Mouse (Mus musculus) CD4-positive helper T cell, adult 2 months (primary cell): Measurements from ENCODE around the gene Glod5.
"Not testable (repeated sequence)": the region's sequence is repeated elsewhere in the genome, so short reads cannot be mapped to it uniquely, and the experiment has no call there.

ENCODE experiments used
- DNase-seq: peaks from one replicate; pipeline ENCODE4 v3.0.0-alpha.2; 2012; ENCODE audit warnings: low read depth, missing footprints, low spot score

Gene Glod5

DNA sequence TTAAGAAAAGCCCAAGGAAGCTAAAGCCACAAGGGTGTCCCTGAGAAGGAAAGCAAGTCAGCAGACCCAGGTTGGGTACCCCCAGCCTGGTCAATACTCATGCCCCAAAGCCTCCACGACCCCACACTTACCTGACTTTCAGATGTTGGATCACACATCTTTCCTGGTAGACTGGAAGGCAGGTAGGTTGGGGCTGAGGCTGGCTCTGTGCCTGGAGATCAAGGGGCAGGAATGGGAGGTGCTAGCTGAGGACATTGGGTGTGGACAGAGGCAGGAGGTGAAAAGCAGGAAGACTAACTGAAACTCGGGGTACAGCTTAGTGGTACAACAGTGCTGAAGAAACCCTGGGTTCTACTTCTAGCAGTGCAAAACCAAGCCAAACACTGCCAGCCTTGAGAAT lies at the start of gene Glod5:
Gene Glod5 (minus strand): TSS at position 207 of the 400 bp plus-strand sequence.
- no peak for DNase-seq

DNA sequence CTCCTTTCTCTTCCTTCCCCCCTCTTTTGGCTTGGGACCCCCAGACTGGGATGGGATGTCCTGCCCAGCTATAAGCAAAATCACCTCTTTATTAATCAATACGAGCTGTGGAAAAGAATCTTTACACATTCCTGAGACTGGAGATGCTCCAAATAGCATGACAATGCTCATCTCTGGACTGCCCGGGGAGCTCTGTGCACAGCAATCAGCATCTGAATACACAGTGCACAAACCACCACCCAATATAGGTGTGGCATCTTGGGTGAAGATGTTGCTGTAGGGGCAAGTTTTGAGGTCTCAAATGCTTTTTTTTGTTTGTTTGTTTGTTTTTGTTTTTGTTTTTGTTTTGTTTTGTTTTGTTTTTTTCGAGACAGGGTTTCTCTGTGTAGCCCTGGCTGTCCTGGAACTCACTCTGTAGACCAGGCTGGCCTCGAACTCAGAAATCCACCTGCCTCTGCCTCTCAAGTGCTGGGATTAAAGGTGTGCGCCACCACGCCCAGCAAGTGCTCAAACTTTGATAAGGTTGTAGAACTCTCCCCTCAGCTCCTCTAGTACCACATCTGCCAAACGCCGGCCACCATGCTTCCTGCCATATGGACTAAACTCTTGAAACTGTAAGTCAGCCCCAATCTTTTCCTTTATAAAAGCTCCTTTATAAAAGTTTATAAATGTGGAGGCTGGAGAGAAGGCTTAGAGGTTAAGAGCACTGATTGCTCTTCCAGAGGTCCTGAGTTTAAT lies 32.9 kb upstream of the Glod5 start:
- not testable (repeated sequence) for DNase-seq

DNA sequence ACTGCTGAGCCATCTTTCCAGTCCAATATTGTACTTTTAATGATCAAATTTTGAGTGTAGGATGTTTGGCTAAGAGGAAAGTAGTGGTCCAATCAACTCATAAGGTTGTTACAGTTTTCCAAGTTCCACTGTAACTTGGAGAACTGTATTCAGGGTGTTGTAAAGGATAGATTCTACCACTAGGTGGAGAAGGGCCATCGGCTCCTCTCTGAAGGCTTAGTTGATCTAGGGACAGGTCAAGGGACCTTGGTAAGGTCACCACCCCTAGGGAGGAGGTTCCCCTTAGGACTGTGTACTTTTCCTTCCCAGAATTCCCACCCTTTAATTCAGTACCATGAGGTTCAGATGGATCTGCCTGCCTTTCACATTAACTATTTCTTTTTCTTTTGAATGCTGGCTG lies 14.7 kb upstream of the Glod5 start:
- peak; percentile 13 for DNase-seq

DNA sequence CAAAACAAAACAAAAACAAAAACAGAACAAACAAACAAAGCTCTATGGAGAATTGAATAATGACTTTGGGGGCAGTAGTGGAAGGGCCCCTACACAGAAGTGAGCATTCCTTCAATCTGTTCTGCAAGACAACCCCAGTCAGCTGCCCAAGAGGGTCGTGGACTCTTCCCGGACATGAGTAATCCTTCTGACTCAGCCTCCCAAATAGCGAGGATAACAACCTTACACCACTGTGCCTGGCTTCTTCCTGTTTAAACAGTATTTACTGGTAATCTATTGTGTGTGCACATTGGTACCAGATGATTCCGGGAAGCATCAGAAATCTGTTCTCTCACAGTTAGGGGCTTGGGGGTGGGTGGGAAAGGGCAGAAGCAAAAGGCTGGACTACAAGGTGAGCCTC lies 8.5 kb upstream of the Glod5 start:
- DNase-seq, result no peak

DNA sequence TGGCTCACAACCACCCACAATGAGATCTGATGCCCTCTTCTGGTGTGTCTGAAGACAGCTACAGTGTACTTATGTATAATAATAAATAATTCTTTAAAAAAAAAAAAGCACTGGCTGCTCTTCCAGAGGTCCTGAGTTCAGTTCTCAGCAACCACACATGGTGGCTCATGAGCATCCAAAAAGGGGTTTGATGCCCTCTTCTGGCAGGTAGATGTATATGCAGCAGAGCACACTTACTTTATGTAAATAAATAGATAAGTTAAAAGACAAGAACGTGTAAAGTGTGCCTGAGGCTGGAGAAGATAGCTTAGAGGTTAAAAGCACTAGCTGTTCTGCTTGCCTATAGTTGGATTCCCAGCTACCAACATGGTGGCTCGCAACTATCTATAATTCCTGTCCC lies 6.5 kb upstream of the Glod5 start:
- no peak for DNase-seq

DNA sequence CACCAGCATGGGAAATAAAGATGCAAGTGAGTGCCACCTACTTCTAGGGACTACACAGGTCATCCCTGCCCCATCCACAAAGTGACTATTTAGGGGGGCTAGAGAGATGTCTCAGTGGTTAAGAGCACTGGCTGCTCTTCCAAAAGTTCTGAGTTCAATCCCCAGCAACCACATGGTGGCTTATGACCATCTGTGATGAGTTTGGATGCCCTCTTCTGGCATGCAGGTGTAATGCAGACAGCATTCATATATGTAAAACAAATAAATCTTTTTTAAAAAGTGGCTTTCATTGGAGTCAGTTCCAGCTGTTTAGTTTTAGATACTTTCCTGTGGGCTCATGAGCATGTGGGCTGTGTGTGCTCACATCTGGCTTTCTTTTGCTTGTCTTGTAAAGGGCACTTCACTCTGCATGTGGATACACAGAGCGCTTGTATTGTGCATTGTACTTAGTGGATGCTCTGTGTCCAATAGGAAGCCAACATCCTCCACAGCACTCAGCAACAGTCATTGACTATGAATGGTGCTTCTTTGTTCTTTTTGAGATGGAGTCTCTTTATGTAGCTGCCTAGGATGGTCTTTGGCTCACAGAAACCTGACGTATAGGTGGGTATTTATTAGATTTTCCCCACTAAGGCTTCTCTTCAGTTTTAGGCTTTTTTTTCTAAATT lies 2.0 kb upstream of the Glod5 start:
- no peak for DNase-seq

DNA sequence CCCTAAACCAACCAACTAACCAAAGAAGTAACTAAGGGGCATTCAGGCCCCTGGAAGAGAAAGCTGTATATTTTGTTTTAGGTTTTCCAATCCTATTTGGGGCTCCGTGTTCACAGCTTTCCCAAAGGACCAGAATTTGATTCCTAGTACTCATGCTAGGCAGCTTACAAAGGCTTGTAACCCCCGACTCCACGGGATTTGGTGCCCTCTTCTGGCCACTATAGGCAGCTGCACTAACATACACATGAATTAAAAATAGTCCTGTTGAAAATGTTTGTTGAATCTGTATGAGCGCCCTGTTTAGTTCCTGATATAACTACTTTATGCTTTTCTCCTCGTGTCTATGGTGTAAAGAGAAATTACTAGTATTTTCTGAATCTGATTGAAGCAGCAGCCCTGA lies 1.1 kb downstream of the Glod5 start:
- DNase-seq, result peak; percentile 53

DNA sequence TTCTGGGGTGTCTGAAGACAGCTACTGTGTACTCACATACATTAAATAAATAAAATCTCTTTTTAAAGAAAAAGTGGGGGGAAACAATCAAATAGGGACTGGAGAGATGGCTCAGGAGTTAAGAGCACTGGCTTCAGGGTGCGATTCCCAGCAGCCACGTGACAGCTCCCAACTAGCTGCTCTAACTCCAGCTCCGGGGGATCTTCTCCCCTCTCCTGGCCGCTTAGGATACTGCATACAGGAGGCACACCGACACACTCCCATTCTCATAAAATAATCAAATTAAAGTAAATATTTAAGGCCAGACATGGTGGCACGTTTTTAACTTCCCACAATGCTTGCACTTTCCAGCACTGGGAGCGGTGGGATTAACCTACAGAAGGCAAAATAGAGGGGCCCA lies 2.6 kb downstream of the Glod5 start:
- DNase-seq, result not testable (repeated sequence)

DNA sequence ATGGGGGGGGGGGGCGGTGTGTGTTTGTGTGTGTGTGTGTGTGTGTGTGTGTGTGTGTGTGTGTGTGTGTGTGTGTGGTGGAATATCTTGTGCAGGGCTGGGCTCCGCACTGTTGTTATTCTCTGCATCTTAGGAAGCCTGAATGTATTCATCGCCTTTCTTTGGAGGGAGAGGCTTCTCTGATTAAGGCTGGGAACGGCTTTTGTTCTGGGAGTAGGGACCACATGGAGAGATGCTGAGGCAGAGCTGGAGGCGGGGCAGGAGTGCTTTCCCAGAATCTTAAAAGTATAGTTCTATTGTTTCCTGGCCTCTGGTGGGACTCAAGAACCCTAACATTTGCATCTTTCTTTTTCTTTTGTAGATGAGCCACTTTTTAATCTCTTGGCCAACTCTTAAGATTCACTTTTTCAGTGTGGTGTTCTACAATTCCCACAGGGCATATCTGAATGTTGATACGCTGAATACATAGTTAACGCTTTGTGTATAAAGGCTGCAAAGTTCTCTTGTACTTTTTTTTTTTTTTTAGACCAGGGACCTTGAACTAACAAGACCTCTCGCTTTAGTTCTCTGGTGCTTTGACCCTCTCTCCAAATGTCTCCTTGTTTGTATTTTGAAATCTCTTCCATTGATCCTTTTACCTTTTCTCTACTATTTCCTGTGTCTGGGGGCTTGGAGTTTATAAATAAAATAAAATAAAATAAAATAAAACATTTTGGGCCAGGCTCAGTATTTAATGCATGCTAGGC lies 4.5 kb downstream of the Glod5 start:
- DNase-seq, result no peak

DNA sequence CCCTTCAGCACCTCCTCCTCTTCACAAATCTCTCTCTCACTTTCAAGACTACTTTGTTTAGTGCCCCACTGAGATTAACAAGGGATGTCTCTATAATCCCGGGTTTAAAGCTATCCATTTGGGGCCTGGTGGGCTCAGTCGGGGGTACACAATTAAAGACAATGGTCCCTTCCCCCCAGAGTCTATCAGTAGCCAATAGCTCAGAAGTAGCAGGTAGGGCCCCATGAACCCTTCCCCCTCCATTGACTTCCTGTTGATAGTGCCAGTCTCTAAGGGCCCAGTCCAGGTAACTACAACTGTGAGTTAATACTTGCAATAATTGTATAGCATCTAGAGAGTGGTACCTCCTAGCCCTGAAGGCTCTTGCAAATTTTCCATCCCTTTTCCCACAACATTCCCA lies 5.1 kb downstream of the Glod5 start:
- DNase-seq, result no peak

DNA sequence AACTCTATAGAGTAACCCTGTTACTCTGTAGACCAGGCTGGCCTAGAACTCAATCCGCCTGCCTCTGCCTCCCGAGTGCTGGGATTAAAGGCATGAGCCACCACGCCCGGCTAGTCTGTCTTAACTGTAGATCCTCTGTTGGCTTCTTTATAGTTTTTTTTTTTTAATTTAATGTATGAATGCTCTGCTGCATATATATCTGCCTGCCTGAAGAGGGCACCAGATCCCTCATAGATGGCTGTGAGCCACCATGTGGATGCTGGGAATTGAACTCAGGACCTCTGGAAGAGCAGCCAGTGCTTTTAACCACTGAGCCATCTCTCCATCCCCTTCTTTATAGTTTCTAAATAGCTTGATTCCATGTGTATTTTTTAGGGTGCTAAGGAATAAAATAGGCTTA lies 8.9 kb downstream of the Glod5 start:
- not testable (repeated sequence) for DNase-seq

DNA sequence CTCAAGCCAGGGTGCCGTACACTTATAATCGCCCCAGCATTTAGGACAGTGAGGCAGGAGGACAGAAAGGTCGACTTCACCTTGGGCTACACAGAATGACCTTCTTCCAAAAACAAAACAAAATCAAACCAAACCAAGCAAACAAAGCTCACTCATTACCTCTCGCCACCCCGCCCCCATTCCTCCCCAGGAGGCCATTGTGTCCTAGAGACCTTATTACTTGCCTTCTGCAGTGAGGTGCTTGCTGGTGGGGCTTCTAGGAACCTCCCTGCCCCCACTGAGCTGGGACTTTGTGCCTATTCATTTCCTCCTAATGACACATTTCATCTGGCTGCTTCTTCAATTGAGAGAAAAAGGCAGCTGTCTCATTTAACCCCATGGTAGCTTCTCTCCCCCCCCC lies 9.7 kb downstream of the Glod5 start:
- no peak for DNase-seq

DNA sequence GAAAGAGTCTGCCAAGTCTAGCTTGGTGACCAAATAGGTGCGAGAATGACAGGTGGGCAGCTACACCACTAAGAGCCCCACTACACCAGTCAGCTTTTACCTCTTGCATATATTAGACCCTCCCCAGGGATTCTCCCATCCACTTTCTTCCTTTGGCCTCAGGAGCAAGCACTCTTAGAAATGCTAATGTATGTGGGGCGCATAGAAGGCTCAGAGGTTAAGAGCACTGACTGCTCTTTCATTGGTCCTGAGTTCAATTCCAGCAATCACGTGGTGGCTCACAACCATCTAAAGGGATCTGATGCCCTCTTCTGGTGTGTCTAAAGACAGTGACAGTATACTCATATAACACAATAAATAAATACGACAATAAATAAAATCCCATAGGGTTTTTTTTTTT lies 15.3 kb downstream of the Glod5 start:
- no peak for DNase-seq

DNA sequence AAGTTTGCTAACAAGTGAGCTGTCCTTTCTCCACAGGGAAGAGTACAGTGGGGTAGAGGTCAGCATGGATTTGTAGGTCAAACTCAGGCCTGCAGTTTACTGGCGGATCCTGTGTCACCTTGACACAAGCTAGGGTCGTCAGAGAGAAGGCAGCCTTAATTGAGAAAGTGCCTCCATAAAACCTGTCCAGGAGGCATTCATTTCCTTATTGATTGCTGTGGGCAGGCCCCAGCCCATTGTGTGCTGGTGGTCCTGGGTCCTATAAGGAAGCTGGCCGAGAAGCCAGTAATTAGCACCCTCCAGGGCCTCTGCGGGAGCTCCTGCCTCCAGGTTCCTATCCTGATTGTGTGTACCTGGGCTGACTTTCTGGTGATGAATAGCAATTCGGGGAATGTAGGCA lies 16.3 kb downstream of the Glod5 start:
- no peak for DNase-seq

DNA sequence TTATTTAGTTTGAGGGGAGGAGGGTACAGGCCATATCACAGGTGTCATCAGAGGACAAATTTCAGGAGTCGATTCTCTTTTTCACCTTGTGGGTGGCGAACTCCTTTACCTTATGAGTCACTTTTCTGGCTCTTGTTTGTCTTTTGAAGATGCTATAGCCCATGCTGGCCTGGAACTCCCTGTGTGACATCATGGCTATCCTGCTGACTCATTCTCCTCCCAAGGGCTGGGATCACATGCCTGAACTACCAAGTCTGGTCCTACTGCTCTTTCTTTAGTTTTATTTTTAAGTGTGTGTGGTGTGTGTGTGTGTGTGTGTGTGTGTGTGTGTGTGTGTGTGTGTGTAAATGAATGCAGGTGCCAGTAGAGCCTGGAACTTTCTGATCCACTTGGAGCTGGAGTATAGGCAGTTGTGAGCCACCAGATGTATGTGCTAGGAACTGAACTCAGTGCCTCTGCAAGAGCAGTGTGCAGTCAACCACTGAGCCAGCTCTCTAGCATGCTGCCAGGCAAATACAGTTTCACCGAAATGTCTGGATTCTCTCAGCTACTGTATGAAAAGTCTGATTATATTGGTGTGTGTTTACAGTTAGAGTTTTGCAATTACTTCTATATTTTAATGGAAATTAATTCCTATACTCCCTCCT lies 17.6 kb downstream of the Glod5 start:
- DNase-seq, result no peak

DNA sequence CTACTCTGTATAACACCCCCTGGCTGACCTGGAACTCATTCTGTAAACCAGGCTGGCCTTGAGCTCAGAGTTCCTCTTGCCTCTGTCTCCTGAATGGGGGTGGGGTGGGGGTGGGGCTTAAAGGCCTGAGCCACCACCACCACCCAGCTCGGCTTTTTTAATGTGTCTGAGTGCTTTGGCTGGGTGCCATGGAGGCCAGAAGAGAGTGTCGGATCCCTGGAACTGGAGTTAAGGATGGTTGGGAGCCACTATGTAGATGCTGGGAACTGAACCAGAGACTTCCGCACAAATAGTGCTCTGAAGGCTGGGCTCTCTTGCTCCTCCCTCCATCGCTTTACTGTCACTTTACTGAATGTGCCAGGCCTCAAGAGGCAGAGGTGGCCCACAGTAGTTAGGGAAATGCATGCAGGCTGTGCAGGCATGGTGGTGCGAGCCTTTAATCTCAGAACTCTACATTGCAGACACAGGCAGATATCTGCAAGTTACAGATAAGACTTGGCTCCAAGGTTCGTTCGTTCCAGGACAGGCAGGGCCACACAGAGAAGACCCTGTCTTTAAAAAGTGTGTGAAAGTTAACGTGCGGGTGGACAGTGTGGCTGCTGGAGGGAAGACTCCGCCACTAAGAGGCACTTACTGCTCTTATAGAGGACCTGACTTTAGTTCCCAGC lies 25.1 kb downstream of the Glod5 start:
- DNase-seq, result no peak

DNA sequence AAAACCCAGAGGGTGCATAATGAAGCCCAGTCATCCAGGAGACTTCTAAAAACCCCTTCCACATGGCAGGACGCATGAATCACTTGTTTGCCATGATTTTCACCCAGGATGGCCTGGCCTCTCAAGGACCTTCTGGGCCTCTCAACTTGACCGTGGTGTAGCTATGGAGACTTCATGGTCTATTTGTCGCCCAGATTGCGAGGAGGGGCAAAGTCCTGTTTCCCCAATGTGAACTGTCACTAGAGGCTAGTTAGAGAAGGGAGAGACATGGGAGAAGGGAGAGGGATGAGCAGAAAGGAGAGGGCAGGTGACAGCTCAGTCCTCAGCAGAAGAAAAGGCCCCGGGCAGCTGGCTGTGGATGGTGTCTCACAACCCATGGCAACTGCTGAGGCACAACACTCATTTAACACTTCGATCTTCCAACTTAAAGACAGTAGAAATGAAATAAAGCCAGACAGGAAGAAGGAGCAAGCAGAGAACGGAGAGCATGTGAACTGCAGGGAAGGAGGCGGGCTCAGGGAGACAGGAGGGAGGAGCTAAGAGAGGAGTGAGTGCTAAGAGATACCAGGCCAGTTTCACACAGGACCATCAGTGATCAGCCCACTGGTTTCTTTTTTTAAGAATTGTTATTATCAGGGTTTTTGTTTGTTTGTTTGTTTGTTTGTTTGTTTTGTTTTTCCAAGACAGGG lies 25.8 kb downstream of the Glod5 start:
- no peak for DNase-seq

DNA sequence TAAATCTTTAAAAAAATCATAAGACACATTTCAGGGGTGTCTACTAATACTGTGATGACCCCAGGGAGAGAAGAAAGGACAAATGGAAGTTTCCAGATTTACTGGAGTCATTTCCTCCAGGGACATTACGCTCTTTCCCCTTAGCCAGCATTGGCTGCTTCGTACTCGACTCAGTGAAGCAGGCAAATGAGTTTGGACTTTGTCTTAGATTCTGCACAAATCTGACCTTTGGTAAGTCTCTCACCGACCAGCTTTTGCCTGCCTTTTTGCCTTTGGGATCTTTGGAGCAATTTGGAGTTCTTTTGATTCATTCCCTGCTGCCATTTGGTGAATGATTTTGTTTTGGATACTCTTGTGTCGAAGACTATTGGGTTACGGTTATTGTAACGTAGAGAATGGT lies 36.9 kb downstream of the Glod5 start:
- DNase-seq, result no peak

DNA sequence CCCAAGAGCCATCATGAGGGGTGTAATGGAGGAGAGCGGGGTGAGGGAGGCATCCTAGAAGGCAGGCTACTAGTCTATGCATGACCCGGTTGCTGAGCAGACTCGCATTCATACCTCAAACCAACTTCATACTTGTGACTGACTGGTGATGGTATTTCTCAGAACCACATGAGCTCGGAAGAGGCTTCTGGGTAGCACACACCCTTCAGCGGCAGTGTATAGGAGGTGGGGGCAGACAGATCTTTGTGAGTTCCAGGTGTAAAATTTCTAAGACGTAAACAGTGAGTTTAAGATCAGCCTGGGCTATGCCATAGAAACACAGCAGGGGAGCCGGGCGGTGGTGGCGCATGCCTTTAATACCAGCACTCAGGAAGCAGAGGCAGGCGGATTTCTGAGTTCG lies 40.4 kb downstream of the Glod5 start, which contains the start of gene Gata1:
Gene Gata1 (minus strand): TSS at position 180 of the 400 bp plus-strand sequence.
- DNase-seq, result no peak

DNA sequence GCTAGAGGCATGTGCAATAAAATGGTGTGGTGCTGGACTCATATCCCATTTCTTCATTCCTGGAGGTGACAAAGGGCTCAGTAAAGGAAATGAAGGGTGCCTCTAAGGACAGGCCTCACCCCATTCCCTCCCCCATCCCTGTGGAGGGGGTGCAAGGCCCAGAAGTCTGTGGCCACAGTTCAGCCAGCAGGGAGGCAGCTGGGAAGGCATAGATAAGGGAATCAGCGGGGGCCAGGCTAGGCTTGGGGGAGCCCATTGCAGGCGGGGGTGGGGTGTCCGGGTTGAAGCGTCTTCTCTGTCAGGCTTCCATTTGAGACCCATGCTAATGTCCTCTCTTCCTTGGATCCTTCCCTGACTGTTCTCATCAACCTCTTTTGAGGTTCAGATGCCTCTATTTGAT lies 47.0 kb downstream of the Glod5 start:
- no peak for DNase-seq

DNA sequence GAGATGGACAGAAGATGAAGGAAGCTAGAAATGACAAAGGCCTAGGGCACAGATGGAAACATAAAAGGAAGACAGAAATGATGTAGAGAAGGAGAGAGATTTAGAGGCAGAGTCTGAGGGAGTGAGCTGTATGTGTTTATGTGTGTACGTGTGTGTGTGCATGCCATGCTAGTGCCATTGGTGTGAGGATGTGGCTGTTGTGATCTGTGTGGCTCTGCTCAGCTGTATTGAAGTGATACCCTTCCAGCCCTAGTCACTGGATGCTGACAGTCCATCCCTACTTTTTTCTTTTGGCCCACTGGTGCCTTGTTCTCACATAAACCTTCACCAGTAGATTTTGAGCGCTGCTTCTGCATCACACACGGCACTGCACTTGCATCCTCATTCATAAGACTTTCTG lies 49.4 kb downstream of the Glod5 start:
- no peak for DNase-seq
